ENCODE assay signal across 28 mouse cellular contexts in the genomic region with DNA sequence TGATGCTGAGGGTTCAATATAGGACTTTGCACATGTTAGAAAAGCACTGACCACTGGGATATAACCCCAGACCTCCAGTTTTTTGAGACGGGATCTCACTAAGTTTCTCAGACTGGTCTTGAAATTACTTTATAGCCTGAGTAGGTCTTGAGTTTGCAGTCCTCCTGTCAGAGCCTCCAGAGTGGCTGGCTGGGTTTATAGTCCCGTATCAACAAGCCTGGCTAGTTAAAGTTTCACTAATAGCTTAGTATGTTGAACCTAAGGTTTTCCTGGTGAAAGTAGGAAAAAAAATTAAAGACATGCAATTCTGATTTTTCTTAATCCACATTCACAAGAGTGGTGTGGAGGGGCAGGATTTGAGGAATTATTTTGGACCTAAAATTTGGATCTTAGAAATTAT. TPM values are rescaled to one million over a fixed set of nuclear protein-coding genes. Genes with fewer than 3 reads are reported as not detected.
A peak's percentile ranks its signal among the peaks of the same experiment; 100 is the strongest.
DNase-seq lines count a peak whose midpoint lies in the region; ATAC-seq and TF ChIP-seq lines count a peak whose summit lies in the region.
"Had no signal": no experiment of that assay in that cellular context is flagged by ENCODE, and none has a peak within 500 bp of the region (broad histone marks: within the 10 kb centered on the region; RNA-seq: fewer than 3 reads in every experiment).

No protein-coding gene starts in this region.

- H3K36me3 ChIP-seq in midbrain, embryonic 11.5 days (ENCODE audit: control insufficient read depth, insufficient read depth, low read length) = no peaks in the 10 kb centered on the region
- no peaks in the 10 kb centered on the region for H3K36me3 ChIP-seq in midbrain, embryonic 16.5 days (ENCODE audit: control insufficient read depth, insufficient read depth, low read length)
- no peaks in the 10 kb centered on the region for H3K36me3 ChIP-seq in intestine, postnatal 0 days (ENCODE audit: control insufficient read depth, insufficient read depth)
- H3K36me3 ChIP-seq: embryonic facial prominence, embryonic 10.5 days; embryonic facial prominence, embryonic 12.5 days; G1E had no signal

- 0 out of 2 replicates have a peak, but pooled peaks cover 2% of the 10 kb centered on the region for H3K4me1 ChIP-seq in midbrain, embryonic 11.5 days (ENCODE audit: control insufficient read depth, insufficient read depth, low read length)
- no peaks in the 10 kb centered on the region for H3K4me1 ChIP-seq in midbrain, embryonic 16.5 days (ENCODE audit: control insufficient read depth, insufficient read depth, low read length)
- H3K4me1 ChIP-seq in intestine, postnatal 0 days (replicated peaks; ENCODE audit: control insufficient read depth, insufficient read depth, low read length) = 0 out of 2 replicates have a peak, but pooled peaks cover 4% of the 10 kb centered on the region
- H3K4me1 ChIP-seq: embryonic facial prominence, embryonic 12.5 days had no signal

- WGBS in midbrain, embryonic 11.5 days = 81% methylated on average over 2 of the region's 2 CpGs
- 92% methylated on average over 2 of the region's 2 CpGs for WGBS in midbrain, embryonic 16.5 days
- WGBS in intestine, postnatal 0 days = 40% methylated on average over 2 of the region's 2 CpGs

- H3K27me3 ChIP-seq in midbrain, embryonic 11.5 days (ENCODE audit: control insufficient read depth, insufficient read depth, low read length) = peaks cover 4% of the 10 kb centered on the region
- peaks cover 13% of the 10 kb centered on the region for H3K27me3 ChIP-seq in midbrain, embryonic 16.5 days (ENCODE audit: control insufficient read depth, insufficient read depth, low read depth, low read length)
- no peaks in the 10 kb centered on the region for H3K27me3 ChIP-seq in intestine, postnatal 0 days (replicated peaks; ENCODE audit: control insufficient read depth, insufficient read depth, low read length)
- H3K27me3 ChIP-seq: Patski had no signal

- H3K9ac ChIP-seq in midbrain, embryonic 11.5 days (ENCODE audit: low read length) = no peak overlapping the region
- H3K9ac ChIP-seq in midbrain, embryonic 16.5 days (ENCODE audit: low read depth, low read length) = no peak overlapping the region
- no peak overlapping the region for H3K9ac ChIP-seq in intestine, postnatal 0 days (ENCODE audit: low read depth, low read length)
- H3K9ac ChIP-seq: embryonic facial prominence, embryonic 12.5 days; forebrain, embryonic 13.5 days had no signal

- no peak overlapping the region for H3K27ac ChIP-seq in midbrain, embryonic 11.5 days (ENCODE audit: low read depth, low read length)
- no peak overlapping the region for H3K27ac ChIP-seq in midbrain, embryonic 16.5 days (ENCODE audit: low read length)
- no peak overlapping the region for H3K27ac ChIP-seq in intestine, postnatal 0 days (ENCODE audit: low read depth, low read length)
- H3K27ac ChIP-seq: embryonic facial prominence, embryonic 10.5 days; embryonic facial prominence, embryonic 12.5 days; forebrain, embryonic 13.5 days had no signal

- H3K4me3 ChIP-seq in midbrain, embryonic 11.5 days (ENCODE audit: low read depth, low read length) = no peak overlapping the region
- no peak overlapping the region for H3K4me3 ChIP-seq in midbrain, embryonic 16.5 days (ENCODE audit: low read depth, low read length)
- H3K4me3 ChIP-seq in intestine, postnatal 0 days (ENCODE audit: low read depth, low read length) = no peak overlapping the region
- H3K4me3 ChIP-seq: embryonic facial prominence, embryonic 10.5 days; embryonic facial prominence, embryonic 12.5 days; forebrain, embryonic 13.5 days had no signal

- no peak overlapping the region for H3K4me2 ChIP-seq in midbrain, embryonic 11.5 days
- H3K4me2 ChIP-seq in midbrain, embryonic 16.5 days (ENCODE audit: low read length) = no peak overlapping the region
- H3K4me2 ChIP-seq in intestine, postnatal 0 days (replicated peaks; ENCODE audit: low read depth) = no peak overlapping the region; the same call in 1 of the 2 replicates
- H3K4me2 ChIP-seq: embryonic facial prominence, embryonic 12.5 days; forebrain, embryonic 13.5 days had no signal

- no peaks in the 10 kb centered on the region for H3K9me3 ChIP-seq in midbrain, embryonic 11.5 days (ENCODE audit: control insufficient read depth, low read length)
- no peaks in the 10 kb centered on the region for H3K9me3 ChIP-seq in midbrain, embryonic 16.5 days (replicated peaks; ENCODE audit: control insufficient read depth, low read length, poor library complexity, severe bottlenecking)
- H3K9me3 ChIP-seq in intestine, postnatal 0 days (ENCODE audit: control insufficient read depth) = no peaks in the 10 kb centered on the region
- H3K9me3 ChIP-seq: embryonic facial prominence, embryonic 10.5 days; embryonic facial prominence, embryonic 12.5 days; forebrain, embryonic 13.5 days; G1E had no signal

- no peak for TF ChIP-seq CTCF in intestine, postnatal 0 days (IDR thresholded peaks at IDR 0.05; ENCODE audit: low read depth)

- DNase-seq in heart, adult 11 months = peak; percentile 22
- no peak for DNase-seq in heart, adult 8-10 months (ENCODE audit: low spot score)
- DNase-seq in kidney, adult 9 months = peak; percentile 21
- no peak for DNase-seq in kidney, adult 8-10 months
- peak; percentile 77 for DNase-seq in midbrain, embryonic 11.5 days (ENCODE audit: low spot score, missing footprints)
- no peak for DNase-seq in layer of hippocampus, postnatal 14 days (ENCODE audit: low spot score in 2 of 2)
- DNase-seq: adrenal gland, adult 8-10 months; adrenal gland, postnatal 14 days; adrenal gland, postnatal 36 days; B cell, adult 2 months; cerebellum, adult 11-12 months; cerebellum, adult 2 months; cerebellum, adult 9-10 months; cerebellum, postnatal 10 days; cerebellum, postnatal 25 days had no signal

- no peak for ATAC-seq in midbrain, embryonic 11.5 days (ENCODE audit: low FRiP score)
- ATAC-seq in midbrain, embryonic 16.5 days = no peak
- ATAC-seq in intestine, postnatal 0 days = peak; percentile 34; the same call in 1 of the 2 replicates
- ATAC-seq: activated CD4-positive, CD25-positive, alpha-beta regulatory T cell, adult 4 months; CD4-positive, CD25-positive, alpha-beta regulatory T cell, adult 4 months; forebrain, embryonic 13.5 days; Patski had no signal

RNA-seq across cellular contexts. Expression of gene Gpx5, which starts 46.3 kb away (rescaled TPM):
- total RNA-seq in heart, adult 8-10 months (2022) = not detected
- polyA plus RNA-seq in midbrain, embryonic 11.5 days (2014; fragmentation: Nextera tagmentation; extraction: Ambion mirVana) = not detected in 2 replicates
- polyA plus RNA-seq in midbrain, embryonic 16.5 days (2015; fragmentation: Nextera tagmentation; extraction: Ambion mirVana) = not detected in 2 replicates
- polyA plus RNA-seq in intestine, postnatal 0 days (2015; fragmentation: Nextera tagmentation; extraction: Ambion mirVana) = not detected in 2 replicates
- total RNA-seq in layer of hippocampus, postnatal 14 days (2021) = not detected
- total RNA-seq: adrenal gland, adult 18-20 months; adrenal gland, adult 8-10 months; adrenal gland, postnatal 14 days; adrenal gland, postnatal 36 days; CH12.LX had no signal
- polyA plus RNA-seq: activated CD4-positive, CD25-positive, alpha-beta regulatory T cell, adult 4 months; CD4-positive, CD25-positive, alpha-beta regulatory T cell, adult 4 months; cerebellum, adult 2 months; embryonic facial prominence, embryonic 10.5 days; embryonic facial prominence, embryonic 12.5 days; embryonic facial prominence, embryonic 14.5 days; forebrain, embryonic 11.5 days; forebrain, embryonic 13.5 days; G1E; Patski had no signal

Comparison
In these comparisons a context has a peak if more than half of its experiments do, and no peak if none do; other contexts are left out.
1. DNase-seq: peak in heart, adult 11 months (single experiment), kidney, adult 9 months (single experiment) and midbrain, embryonic 11.5 days (single experiment); none in heart, adult 8-10 months (single experiment), kidney, adult 8-10 months (0 of 2) and layer of hippocampus, postnatal 14 days (0 of 2).